In the genomic region with DNA sequence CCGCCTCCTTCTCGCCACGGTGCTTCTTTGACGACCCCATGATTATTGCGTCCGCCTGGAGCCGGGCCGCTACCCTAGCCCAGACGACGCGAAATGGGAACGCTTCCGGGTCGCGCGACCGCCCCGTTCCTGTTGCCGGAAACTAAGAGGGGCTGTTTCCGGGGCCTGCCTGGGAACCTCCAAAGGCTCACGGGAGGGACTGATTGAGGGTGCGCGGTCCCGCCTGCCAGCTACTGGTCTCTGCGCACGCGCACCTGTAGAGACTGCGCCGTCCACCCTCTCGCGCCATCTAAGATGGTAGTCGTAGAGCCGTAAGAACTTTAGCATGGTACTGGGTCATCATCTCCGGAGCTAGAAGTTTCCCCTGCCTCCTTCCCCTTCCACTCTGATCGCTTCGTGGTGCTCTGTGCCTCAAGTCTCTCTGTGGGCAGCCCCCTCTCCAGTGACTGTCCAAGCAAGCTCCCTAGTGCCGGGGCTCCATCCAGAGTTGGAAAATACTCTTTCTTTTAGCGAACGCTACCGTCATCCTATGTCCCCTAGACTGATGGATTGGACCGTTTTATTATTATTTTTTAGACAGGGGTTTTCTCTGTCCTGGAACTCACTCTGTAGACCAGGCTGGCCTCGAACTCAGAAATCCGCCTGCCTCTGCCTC, we compare ENCODE assay signal across 1 mouse cellular context.
TF ChIP-seq lines count a peak whose summit lies in the region.

A gene (minus strand): TSS at position 116 of the 655 bp plus-strand sequence.

TF ChIP-seq in myocyte, 11 proteins besides CTCF, POLR2A, EP300 and RAD21 (continued from another document):
- peak; percentile 15 for TF ChIP-seq E2F4 (IDR thresholded peaks at IDR 0.05; ENCODE audit: insufficient read depth)
- TF ChIP-seq TCF3 (IDR thresholded peaks at IDR 0.05; ENCODE audit: insufficient read length, low read depth): no peak
- no peak for TF ChIP-seq TCF12 (IDR thresholded peaks at IDR 0.05; ENCODE audit: insufficient read depth, poor library complexity, severe bottlenecking)
